Mouse (Mus musculus) adrenal gland, postnatal 10 days (tissue): ENCODE results near the gene Pkd1. TPM values are rescaled to one million over a fixed set of nuclear protein-coding genes. Genes with fewer than 3 reads are reported as not detected.

ENCODE experiments used
- DNase-seq: peaks from one replicate; pipeline ENCODE4 v3.0.0; 2021; ENCODE audit warnings: mixed read lengths
- total RNA-seq, 2 experiments: library from RNA; stranded (reverse); gene quantifications; 2 replicates each; pipeline ENCODE4 v1.2.3; 2021

Gene Pkd1
- total RNA-seq, 2 experiments from 2014 or later = 40.2 to 51.0 TPM

DNA sequence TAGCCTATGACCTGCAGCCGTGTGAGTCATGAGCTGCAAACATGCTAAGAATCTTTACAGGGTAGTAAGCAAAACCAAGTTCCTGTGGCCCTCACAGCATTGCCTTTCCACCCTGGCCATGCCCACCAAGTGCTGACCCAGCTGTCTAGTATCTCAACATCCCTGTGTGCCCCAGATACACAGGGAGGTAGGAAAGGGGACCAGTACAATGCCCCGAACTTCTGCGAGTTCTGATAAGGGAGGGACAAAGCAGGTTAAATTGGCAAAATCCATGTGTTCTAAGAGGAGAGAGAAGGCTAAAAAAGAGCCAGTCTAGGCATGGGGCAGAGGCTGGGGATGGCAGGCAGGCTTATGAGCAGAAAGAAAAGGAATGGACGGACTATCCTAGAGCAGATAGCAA lies 58.7 kb downstream of the Pkd1 start:
- no peak for DNase-seq

GRCm38 (mm10) chr17:24608874-24609273 lies 59.2 kb downstream of the Pkd1 start:
- DNase-seq = no peak

GRCm38 (mm10) chr17:24610711-24611110 lies 61.1 kb downstream of the Pkd1 start:
- no peak for DNase-seq

- no peak for DNase-seq
Observed at GRCm38 (mm10) chr17:24617561-24618194, 68.0 kb downstream of the Pkd1 start.

DNA sequence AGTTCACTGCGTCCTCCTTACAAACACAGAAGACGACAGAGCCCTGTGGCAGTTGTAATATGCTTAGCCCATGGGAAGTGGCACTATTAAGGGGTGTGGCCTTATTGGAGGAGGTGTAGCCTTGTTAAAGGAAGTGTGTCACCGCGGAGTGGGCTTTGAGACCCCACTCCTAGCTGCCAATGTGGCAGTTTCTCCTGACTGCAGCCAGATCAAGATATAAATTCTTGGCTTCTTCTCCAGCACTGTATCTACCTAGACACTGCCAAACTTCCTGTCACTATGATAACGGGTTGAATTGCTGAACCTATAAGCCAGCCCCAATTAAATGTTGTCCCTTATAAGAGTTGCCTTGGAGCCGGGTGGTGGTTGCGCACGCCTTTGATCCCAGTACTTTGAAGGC lies 75.8 kb downstream of the Pkd1 start:
- DNase-seq = no peak

GRCm38 (mm10) chr17:24628646-24629045 lies 79.0 kb downstream of the Pkd1 start:
- peak; percentile 87 for DNase-seq

GRCm38 (mm10) chr17:24630072-24630471 lies 80.4 kb downstream of the Pkd1 start:
- no peak for DNase-seq

DNA sequence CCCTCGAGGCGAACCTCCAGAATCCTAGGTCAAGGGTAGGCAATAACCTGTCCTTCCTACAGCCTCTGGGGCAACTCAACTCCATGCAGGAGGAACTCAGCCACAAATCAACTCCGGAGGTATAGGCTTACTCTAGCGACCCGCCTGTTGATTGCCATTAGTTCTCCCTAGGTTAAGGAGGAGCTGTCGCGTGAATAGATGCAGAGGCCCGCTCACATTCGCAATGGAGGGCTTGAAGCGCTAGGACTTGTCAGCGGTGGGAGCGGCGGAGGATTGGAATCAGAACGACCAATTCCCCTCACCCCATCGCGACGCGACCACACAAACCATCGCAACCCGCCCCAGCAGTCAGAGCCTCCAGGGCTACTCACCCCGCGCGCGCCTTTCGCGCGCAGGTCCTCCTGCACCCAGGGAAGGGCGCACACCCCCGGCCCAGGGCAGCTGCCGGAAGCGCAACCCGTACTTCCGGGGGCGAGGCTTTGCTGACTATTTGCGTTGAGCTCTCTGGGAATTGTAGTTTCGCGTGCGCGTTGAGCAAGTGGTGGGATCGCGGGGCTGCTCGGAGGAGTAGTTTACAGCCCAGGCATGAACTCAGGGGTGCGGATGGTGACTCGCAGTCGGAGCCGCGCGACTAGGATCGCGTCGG lies 82.7 kb downstream of the Pkd1 start, which contains the start of the genes Tsc2 and Nthl1:
Gene Tsc2 (minus strand): TSS at position 464 of the 646 bp plus-strand sequence.
Gene Nthl1 (plus strand): TSS at position 514 of the 646 bp plus-strand sequence.
- peak; percentile 90 for DNase-seq

- peak; percentile 70 for DNase-seq
Observed at GRCm38 (mm10) chr17:24632813-24633449, 83.3 kb downstream of the Pkd1 start.

- no peak for DNase-seq
Observed at GRCm38 (mm10) chr17:24633831-24634230, 84.2 kb downstream of the Pkd1 start.

- DNase-seq = no peak
Observed at GRCm38 (mm10) chr17:24635024-24635423, 85.4 kb downstream of the Pkd1 start.

GRCm38 (mm10) chr17:24635694-24636093 lies 86.1 kb downstream of the Pkd1 start:
- DNase-seq = no peak

- no peak for DNase-seq
Observed at GRCm38 (mm10) chr17:24636781-24637481, 87.3 kb downstream of the Pkd1 start.

GRCm38 (mm10) chr17:24638214-24638613 lies 88.6 kb downstream of the Pkd1 start:
- no peak for DNase-seq

- DNase-seq = no peak
Observed at GRCm38 (mm10) chr17:24638840-24639239, 89.2 kb downstream of the Pkd1 start.

DNA sequence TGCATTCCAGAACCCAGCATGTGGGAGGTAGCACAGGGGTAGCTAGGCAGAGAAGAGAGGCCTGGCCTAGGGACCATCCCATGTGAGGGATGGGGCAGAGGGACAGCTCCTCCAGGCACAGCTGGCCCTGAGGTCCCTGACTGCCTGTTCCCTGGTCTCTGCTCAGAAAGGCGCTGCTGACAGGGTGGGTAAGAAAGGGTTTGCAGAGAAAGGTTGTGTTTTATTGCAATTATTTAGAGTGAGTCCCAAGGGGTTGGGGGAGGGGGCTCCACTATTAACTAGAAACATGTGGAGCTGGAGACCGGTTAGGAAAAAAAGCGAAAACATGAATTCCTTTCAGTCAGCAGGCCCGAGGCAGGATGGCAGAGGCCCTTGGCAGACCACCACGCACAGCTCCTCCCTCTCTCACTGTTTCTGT lies 89.9 kb downstream of the Pkd1 start:
- DNase-seq = no peak

GRCm38 (mm10) chr17:24640119-24640518 lies 90.5 kb downstream of the Pkd1 start:
- no peak for DNase-seq

DNA sequence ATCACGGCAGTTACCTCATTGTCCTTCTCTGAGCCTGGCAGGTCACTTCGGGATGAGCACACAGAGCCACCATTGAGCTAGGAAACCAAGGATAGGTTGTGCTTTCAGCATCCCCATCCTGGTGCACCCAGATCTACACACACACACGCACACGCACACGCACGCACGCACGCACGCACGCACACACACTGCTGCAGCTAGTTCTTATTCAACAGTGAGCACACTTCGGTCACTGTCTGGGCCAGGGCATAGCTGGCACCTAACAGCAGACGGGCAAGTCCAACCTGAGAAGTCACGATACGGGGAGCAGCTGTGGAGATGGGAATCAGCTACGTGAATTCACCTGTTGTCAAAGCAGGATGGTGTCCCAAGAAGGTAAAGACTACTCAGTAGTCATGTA lies 90.9 kb downstream of the Pkd1 start:
- no peak for DNase-seq

DNA sequence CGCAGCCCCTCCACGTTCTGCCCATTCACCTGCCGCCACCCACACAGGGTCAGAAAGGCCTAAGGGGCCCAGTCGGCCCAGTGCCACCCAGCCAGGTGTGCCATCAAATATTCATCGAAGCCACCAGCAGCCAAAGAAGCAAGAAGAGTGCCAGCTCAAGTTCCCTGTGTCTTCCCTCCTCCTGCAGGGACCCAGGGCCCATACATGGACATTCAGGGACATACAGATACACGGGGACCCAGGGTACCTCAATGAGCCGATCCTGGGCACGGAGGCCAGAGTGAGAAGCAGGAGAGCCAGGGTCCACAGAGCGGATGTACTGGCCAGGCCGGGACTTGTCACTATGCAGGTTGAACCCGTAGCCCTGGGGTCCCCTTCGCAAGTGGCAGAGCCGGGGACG lies 92.3 kb downstream of the Pkd1 start:
- no peak for DNase-seq

GRCm38 (mm10) chr17:24642791-24643343 lies 93.2 kb downstream of the Pkd1 start:
- no peak for DNase-seq

DNA sequence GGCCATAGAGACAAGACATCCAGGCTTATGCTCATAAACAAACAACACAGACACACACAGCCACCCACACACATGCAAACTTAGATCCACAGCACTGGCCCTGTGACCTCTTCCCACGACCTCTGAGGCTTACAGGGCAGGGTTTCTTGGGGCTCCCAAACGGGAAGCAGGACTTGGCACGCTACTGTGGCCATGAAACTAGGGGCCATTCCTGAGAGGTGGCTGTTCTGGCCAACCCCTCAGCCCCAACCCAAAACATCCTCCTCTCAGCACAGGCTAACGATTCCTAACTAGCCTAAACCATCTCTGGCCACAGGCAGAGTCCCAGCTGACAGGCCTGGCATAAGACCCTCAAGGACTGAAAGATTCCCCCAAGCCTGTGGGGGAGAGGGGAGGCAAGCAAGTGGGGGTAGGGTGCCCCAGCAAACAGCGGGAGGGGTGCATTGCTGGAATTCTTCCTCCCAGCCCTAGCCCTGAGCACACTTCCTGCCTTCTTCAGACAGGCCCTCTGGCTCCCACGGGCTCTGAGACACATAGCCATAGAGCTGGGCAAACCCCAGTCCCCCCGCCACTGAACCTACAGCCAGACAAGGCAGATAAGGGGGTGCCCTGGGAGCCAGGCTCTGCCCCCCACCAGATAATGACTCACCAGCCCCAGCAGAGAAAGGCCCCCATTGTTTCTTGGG lies 94.5 kb downstream of the Pkd1 start:
- no peak for DNase-seq
